Mouse (Mus musculus) embryo, embryonic 9.5 days (tissue): Measurements from ENCODE around the gene Afdn.
A peak's percentile ranks its signal among the peaks of the same experiment; 100 is the strongest.
"Not testable (repeated sequence)": the region's sequence is repeated elsewhere in the genome, so short reads cannot be mapped to it uniquely, and the experiment has no call there.

Source experiments
- DNase-seq: peaks from one replicate; pipeline ENCODE4 v3.0.0-alpha.2; 2017; ENCODE audit errors: extremely low spot score

The Afdn gene

GRCm38 (mm10) chr17:13777676-13778075 lies 17.3 kb downstream of the Afdn start:
- no peak for DNase-seq

- no peak for DNase-seq
Observed at GRCm38 (mm10) chr17:13778865-13779264, 18.5 kb downstream of the Afdn start.

- DNase-seq, result no peak
Observed at GRCm38 (mm10) chr17:13781948-13782347, 21.6 kb downstream of the Afdn start.

- no peak for DNase-seq
Observed at GRCm38 (mm10) chr17:13783469-13783868, 23.1 kb downstream of the Afdn start.

GRCm38 (mm10) chr17:13790033-13790432 lies 29.7 kb downstream of the Afdn start:
- DNase-seq, result not testable (repeated sequence)

- DNase-seq, result no peak
Observed at GRCm38 (mm10) chr17:13797691-13798090, 37.4 kb downstream of the Afdn start.

GRCm38 (mm10) chr17:13802836-13803408 lies 42.6 kb downstream of the Afdn start:
- DNase-seq, result no peak

GRCm38 (mm10) chr17:13806016-13806415 lies 45.7 kb downstream of the Afdn start:
- no peak for DNase-seq

GRCm38 (mm10) chr17:13817789-13818188 lies 57.5 kb downstream of the Afdn start:
- DNase-seq, result no peak

- DNase-seq, result no peak
Observed at GRCm38 (mm10) chr17:13819342-13819741, 59.0 kb downstream of the Afdn start.

- DNase-seq, result no peak
Observed at GRCm38 (mm10) chr17:13820676-13821075, 60.3 kb downstream of the Afdn start.

GRCm38 (mm10) chr17:13825421-13825820 lies 65.1 kb downstream of the Afdn start:
- no peak for DNase-seq

- no peak for DNase-seq
Observed at GRCm38 (mm10) chr17:13830234-13830633, 69.9 kb downstream of the Afdn start.

- DNase-seq, result peak; percentile 53
Observed at GRCm38 (mm10) chr17:13830636-13831341, 70.5 kb downstream of the Afdn start.

- DNase-seq, result no peak
Observed at GRCm38 (mm10) chr17:13835876-13836275, 75.5 kb downstream of the Afdn start.

GRCm38 (mm10) chr17:13850175-13850574 lies 89.8 kb downstream of the Afdn start:
- DNase-seq, result no peak

GRCm38 (mm10) chr17:13853883-13854282 lies 93.5 kb downstream of the Afdn start:
- not testable (repeated sequence) for DNase-seq

- no peak for DNase-seq
Observed at GRCm38 (mm10) chr17:13855396-13855795, 95.1 kb downstream of the Afdn start.

GRCm38 (mm10) chr17:13856429-13857090 lies 96.2 kb downstream of the Afdn start:
- DNase-seq, result no peak

- no peak for DNase-seq
Observed at GRCm38 (mm10) chr17:13865340-13865739, 105.0 kb downstream of the Afdn start.

- DNase-seq, result no peak
Observed at GRCm38 (mm10) chr17:13866951-13867351, 106.6 kb downstream of the Afdn start.

- peak; percentile 20 for DNase-seq
Observed at GRCm38 (mm10) chr17:13867475-13867874, 107.1 kb downstream of the Afdn start.

GRCm38 (mm10) chr17:13870236-13870635 lies 109.9 kb downstream of the Afdn start:
- DNase-seq, result no peak
